Mouse (Mus musculus) spleen, adult 2 months (tissue): ENCODE measurements around the gene Helq.

ENCODE experiments used
- CTCF ChIP-seq: fragments of 200-500 bp; IDR thresholded peaks from 2 replicates; pipeline ENCODE4 v1.5.1; 2011; ENCODE audit warnings: mild to moderate bottlenecking, inconsistent platforms; ENCODE audit not compliant: insufficient read depth, insufficient read length, insufficient replicate concordance; ENCODE audit errors: extremely low read depth
- POLR2A ChIP-seq: fragments of 200-500 bp; IDR thresholded peaks from 2 replicates; pipeline ENCODE4 v1.6.1; 2011; ENCODE audit warnings: low read depth, low read length, inconsistent platforms

- TF ChIP-seq CTCF = no peak
- no peak for TF ChIP-seq POLR2A
Measured at GRCm38 (mm10) chr5:100771575-100771974, 26.8 kb downstream of the Helq start.
